Mouse (Mus musculus): Measurements from ENCODE around the gene Fam214b.

The Fam214b gene

DNA sequence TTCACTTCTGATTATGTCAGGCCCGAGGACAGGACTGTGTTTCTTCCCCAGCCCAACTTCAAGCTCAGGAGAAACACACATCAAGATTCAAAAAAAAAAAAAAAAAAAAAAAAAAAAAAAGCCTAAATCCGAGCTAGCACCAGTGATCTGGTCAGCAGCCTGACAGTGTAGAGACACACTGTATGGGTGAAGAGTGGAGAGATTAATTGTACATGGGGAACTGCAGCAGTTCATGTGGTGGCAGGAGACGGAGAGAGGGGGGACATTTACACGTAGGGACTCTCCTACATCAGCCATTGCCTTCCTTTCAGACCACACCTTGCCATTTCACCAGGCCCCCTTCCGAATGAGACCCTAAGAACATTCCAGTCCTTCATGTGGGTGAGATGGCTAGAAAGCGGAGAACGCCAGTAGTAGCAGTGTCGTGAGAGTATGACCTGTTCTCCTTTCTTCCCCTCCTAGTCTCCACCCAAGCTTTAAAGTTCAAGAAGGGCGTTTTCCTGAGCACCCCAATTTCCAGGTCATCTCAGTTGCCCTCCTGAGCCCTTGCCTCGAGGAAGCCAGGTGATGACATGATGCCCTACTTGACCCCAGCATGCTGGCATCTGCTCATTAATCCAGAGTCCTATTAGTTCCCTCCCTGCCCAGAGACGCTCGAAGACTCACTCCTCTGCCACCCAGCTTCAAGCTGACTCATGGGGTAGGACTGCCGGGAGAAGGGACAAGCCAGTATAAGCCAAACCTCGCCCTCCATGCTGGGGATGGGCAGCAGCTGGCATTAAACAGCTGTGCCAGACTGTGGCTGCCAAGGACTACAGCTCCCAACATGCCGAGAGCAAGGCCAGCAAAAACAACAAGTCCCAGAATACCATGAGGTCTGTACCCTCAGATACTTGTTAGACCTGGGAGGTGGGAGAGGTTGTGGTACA lies 7.2 kb downstream of the Fam214b start:
- no peak for DNase-seq (ENCODE audit: low spot score)

DNA sequence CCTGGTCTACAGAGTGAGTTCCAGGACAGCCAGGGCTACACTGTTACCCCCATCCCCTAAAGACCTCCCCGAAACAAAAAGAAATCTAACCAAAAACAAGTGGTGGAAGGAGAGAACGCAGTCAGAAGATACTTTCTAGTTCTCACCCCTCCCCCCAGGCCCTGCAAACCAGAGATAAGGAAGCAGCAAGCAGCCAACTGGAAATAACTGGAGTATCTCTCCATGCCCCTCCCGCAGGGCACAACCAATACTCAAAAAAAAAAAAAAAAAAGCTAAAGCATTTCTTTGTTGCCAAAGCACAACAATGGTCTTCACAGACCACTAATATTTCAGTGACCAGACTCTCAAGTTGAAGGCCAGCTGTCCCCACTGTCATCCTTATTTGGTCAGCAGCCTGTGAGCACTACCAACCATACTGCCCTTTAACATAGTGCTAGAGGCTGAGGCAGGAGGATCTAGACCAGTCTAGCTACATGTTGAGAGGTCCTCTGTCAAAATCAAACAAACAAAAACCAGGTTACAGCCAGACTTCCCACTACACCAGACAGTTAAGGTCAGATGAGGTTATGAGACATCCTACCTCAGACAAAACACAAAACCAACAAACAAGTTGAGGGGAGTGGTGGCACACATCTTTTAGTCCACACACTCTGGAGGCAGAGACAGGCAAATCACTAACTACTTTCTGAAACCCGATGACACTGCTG lies 8.0 kb downstream of the Fam214b start:
- DNase-seq (ENCODE audit: low spot score), result no peak

DNA sequence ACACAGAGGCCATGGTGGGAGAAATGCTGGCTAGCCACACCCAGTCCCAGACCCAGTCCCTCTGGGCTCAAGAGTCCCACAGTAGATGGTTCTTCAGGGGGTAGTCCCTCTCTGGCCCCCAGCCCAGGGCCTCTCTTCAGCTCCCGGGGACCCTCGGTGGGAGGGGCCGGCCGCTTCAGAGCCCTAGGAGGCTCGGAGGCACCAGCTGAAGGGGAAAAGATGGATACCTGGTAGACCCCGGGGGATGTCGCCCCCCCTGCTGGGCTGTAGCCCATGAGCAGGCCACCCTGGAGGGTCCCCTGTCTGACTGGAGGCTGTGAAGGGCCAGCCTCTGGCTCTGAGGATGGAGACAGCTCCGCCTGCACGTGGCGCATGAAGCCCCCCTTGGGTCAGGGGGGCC lies 9.7 kb downstream of the Fam214b start:
- DNase-seq (ENCODE audit: low spot score), result no peak

DNA sequence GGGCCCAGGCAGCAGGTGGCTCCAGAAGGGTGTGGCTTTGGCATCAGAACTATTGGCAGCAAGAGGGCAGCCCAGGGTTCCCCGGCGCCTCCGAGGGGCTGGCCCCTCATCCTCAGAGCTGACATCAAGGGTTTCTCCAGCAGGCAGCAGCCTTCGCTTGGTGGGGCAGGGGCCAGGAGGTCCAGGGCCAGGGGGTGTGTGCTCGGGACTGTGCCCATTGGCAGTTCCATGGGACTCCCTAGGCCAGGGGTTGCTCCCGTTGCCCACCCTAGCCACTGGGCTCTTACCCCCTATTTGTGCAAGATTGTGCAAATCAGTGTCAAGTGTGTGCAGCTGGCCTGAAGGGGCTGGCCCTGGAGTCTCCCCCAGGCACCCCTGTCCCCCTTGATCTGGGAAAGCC lies 10.2 kb downstream of the Fam214b start:
- DNase-seq (ENCODE audit: low spot score), result no peak

DNA sequence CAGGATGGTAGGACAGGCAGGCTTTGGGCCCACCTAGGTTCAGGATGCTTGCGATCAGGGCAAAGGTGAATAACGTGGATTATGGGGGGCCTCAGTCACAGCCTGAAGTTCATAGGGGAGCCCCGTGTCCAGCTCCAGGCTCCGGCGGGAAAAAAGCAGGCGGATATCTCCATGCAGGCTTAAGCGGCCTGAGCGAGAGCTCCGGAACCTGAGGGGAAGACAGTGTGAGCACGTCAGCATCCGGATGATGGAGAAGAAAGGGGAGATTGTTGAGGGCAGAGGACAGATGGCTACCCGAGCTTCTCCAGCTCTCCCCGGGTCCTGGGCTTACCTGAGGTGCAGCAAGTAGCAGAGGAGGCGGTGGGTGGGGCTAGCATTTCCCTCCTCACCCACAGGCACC lies 12.5 kb downstream of the Fam214b start:
- DNase-seq (ENCODE audit: low spot score), result no peak

DNA sequence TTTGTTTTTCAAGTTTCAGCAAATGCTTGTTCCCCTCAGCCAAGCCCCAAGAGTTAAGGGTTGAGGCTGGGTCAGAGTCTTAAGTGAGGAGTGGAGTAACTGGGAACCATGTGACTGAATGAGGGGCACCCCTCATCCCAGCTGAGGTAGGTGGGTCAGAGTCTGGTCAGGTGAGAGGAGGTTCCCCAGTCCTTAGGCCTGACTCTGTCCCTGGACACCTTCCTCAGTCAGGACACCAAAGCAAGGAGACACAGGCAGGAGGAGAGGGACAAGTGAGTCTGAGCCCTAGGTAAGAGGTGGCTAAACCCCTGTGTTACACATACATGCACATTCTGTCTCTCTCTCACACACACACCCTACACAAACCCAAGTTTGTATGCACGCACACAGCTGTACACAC lies 13.5 kb downstream of the Fam214b start:
- no peak for DNase-seq (ENCODE audit: low spot score)

DNA sequence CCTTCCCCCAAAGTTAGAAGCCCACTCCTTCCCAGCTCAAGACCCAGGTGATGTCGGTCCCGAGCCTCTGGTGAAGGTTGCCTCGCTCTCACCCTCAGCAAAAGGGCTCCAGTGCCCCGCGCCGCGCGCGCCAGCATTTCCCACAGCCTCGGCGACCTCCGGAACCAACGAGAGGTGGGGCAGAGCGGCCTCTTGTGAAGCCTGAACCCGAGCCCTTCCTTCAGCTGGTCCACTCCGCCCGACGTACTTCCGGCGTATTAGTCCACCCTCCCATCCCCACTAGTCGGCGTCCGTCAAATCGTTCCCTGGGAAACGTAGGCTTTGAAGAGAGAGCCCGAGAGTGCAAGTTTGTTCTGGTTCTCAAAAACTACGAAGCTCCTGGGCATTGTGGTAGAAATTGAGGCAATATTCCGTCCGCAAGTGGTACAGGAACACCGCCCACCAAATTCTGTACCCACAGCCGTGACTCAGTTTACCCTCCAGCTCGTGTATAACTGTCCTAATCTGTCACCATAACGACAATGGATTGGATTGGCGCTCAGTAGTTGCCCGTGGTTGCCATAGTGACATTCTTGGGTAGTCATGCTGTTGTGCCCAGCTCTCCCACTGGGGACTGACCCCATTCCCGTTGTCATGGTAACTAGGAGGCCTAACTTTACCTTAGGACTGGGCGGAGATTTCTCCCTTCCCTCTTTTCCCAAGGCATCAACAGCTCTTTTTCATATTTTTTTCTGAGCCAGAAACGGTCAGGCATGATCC lies 14.6 kb downstream of the Fam214b start, which contains the start of gene Stoml2:
Stoml2 (minus strand) TSS at position 474 of the 759 bp plus-strand sequence.
- peak; percentile 97 for DNase-seq (ENCODE audit: low spot score)

DNA sequence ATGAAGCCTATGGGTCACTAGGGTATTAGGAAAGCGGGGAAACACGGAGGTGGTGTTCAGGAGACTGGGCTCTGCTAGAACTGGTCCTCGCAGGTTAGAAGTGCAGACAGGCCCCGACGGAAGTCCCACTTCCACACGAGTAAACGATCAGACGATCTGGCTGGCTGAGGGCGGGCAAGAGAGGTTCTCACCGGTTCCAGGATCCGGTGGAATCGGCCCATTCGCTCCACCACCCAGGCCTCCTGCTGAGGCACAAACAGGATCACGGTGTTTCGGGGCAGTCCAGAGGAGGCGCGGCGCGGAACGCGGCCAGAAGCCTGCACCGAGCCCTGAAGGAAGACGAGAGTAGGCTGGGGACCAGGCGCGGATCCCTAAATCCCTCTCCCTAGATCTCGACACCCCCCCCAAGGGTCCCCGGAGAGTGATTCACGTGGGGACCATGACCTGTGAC lies 15.2 kb downstream of the Fam214b start:
- DNase-seq (ENCODE audit: low spot score), result peak; percentile 52

DNA sequence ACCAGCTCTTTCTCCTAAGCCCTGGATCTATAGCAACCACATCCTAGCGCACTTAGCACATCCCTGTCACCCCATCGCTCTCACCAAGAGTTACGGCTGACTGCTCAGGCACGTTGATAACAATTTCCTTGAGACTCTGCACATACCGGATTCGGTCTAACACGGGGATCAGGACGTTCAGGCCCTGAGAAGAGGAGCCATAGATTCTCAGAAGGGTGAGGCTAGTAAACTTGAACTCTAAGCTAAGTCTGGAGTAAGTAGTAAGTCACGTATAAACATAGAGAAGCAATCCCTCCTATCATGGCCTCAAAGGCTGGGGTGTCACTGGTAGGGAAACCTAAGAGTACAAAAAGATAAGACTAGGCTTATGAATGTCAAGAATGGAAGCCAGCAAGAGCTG lies 15.7 kb downstream of the Fam214b start:
- no peak for DNase-seq (ENCODE audit: low spot score)

DNA sequence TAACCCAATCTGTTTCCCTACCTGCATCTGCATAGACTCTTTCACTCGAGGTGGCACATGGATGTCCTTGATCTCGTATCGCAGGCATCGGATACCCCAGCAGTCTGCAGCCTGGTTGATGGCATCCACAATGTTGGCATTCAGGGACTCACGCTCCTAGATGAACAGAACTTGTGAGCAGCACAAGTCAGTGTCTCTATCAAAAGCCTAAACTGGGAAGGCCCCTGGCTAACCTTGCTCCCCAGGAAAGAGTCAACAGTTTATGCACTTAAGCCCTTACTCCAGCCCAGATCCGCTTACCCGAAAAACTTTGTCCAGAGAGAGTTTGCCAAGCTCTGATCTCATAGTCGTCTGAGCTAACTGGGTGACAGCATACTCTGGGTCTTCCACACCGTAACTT lies 16.3 kb downstream of the Fam214b start:
- DNase-seq (ENCODE audit: low spot score), result no peak

DNA sequence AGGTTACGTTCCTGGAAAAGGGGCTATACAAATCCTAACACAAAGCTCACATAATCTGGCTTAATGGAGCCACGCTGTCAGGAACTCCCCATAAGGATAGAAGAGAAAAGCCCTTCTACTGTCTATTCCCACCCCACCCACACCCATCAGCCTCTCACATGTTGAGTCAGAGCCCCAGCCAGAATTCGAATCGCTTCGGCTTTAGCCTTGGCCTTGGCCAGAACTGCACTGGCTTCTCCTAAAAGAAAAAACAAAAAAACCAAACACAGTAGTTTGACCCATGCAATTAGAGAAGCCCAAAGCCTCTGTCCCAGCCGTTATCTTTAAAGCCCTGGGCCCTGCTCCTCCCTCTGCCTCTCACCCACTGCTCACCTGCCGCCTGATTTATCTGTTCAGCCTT lies 16.9 kb downstream of the Fam214b start:
- no peak for DNase-seq (ENCODE audit: low spot score)

DNA sequence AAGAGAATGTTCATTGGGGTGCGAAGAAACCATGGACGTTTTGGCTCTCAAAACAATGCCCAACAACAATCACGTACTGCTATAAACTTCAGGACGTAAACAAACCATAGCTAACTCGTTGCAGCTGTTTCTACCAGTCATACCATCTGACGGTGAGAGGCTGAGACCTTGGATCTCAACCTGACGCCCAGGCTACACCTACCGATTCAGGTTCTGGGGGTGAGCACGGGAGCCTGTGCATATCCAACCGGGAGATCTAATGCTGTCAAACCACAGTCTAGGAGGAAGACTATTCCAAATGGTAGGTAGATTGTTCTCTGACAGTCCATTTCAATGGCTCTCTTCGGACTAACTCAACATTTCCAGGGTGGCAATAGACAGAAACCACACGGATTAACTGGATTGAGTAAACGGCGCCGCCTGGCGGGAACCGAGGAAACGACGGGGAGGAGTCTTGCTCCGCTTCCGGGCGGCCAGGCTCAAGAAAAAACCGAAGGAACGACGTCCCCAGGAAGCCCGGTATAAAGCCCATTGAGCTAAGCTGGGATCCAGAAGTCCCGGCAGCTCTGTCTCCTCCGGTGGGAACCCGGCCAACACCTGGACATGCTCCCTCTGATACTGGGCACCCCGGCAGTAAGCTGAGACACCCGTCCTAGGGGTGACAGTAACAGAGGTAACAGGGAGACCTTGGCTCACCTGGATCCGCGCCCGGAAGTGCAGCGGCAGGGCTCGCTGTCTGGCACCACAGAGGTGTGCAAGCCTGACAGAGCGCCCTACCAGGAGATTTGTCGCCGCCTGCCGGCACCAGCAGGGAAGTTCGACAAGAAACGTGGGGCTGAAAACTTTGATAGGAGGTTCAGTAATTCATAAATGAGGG lies 20.7 kb downstream of the Fam214b start, which contains the start of gene Pigo:
Pigo (minus strand) TSS at position 736 of the 877 bp plus-strand sequence.
- peak; percentile 95 for DNase-seq (ENCODE audit: low spot score)

DNA sequence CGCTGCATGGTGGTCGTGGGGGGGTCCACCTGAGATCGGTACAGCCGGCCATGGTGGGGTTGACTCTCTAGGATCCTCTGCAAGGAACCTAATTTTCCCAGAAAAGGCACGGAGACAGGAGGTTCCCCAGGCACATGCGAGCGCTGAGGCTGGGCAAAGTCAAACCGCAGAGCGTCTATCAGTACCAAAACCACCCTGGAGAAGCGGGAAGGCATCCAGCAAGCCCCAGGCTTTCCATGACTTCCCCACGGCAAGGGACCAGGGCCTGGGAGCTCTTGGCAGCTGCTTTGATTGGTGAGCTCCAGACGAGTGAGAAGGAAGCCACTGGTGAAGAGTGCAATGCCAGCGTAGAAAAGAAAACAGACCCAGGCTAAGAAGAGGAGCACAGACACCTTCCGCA lies 21.3 kb downstream of the Fam214b start:
- DNase-seq (ENCODE audit: low spot score), result no peak

DNA sequence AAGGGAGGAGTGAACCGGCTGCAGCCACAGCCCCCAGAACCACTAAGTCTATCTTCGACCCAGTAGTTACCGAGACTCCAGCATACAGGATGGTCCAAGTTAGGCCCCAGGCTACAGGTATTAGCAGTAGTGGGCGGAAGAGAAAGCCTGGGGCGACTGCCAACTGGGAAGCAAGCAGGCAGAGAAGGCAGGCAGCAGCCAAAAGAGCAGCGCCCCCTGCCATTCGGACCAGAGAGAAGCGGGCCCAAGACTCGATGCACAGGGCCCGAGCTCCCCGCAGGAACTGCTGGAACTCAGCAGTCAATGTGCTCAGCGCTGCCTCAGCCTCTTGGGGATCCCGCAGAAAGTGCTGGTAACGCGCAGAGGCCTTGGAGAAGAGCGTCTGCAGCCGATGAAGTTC lies 24.7 kb downstream of the Fam214b start:
- no peak for DNase-seq (ENCODE audit: low spot score)

DNA sequence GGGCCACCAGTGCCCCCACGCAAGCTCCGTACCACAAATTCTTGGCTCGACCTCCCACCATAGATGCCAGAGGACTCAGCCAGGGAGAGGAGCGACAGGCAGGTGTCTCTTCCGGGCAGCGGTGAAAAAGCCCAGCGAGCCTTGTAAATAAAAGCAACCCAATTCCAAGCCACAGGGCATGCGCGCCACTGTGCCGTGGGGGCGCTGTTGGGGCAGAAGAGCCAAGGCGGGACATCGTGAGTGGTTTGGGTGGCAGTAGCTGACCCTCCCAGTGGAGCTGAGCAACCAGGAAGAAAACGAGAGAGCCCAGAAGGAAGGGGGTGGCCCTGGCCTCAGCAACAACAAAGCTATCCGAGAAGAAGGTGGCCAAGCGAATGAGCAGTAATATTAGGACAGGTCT lies 25.1 kb downstream of the Fam214b start:
- DNase-seq (ENCODE audit: low spot score), result no peak

DNA sequence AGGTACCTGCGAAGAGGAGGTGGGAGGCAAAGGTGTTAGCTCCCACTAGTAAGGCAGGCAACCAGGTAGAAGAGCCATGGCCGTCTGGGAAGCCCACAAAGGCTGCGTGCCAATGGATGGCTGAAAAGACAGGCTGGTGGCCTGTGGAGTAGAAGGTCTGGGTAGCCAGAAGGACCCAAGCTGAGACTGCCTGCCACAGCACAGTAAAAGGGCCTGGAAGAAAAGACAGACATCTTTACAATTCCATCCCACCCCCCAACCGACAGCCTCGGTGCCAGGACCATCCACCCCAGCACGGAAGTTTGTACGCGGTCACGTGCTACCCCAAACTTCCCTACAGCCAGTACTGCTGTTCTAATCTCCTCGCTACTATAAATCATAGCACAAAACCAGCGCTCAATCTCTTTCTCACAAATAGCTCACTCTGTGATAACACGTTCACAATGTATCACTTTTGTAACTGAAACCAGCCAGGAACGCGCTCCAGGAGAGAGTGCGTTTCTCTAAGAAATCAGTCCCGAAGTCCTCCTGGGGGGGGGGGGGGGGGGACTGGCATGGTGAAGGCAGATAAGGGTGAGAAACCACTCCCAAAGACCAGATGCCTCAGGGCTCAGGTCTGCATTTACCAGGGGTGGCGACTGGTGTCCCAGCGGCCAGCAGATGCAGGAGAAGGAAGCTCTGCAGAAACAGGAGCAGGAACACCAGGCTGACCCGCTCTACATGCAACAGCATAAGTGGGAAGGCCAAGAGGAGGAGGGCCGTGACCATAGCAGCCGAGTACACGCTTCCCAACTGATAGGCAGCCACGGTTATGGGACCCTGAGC lies 26.2 kb downstream of the Fam214b start:
- no peak for DNase-seq (ENCODE audit: low spot score)

DNA sequence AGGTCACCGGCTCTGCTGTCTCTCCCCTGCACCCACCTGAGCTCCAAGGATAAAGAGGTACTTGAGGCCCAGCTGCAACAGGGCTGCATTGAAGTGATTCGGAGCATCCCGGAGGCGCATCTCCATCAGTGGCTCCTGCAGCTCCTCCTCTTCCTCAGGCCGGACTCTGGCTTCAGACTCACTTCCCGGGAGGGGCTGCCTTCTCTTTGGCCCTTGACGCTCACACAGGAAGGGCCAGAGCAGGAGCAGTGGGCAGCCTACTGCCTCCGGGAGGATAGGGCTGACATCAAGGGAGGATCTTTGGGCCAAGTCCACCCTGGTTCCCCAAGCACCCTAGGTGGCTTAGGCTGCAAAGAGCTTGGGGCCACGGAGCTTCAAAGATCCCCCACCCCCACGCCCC lies 26.8 kb downstream of the Fam214b start:
- no peak for DNase-seq (ENCODE audit: low spot score)

DNA sequence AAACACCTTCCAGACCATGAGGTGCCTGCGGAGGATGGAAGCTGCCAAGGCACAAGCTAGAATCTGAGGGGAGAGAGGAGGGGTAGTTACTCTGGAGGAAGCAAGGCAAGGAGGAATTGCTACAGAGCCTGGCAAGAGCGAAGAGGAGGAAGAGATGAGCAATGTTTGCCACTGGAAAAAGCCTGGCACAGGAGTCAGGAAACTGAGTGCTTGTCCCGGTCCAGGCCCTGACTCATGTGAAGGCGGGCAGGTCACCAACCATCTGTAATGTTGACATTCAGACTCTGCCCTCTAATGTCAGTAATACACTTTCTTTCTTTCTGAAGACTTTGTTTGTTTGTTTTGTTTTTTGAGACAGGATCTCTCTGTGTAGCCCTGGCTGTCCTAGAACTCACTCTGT lies 27.9 kb downstream of the Fam214b start:
- no peak for DNase-seq (ENCODE audit: low spot score)

DNA sequence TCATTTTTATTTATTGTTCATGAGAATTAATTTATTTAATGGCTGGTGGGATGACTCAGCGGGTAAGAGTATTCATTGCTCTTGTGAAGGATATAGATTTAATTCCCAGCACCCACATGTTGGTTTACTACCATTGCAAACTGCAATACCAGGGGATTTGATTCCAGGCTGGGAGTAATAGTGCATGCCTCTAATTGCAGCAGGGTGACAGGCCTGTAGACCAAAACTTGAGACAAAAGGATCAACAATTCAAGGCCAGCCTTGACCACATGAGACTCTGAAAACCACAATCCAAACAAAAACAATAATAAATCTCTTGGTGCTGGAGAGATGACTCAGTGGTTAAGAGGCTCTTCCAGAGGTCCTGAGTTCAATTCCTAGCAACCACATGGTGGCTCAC lies 33.9 kb downstream of the Fam214b start:
- DNase-seq (ENCODE audit: low spot score), result no peak

Data from embryo, embryonic 10.5 days (tissue).